Mouse (Mus musculus): ENCODE measurements around the gene St8sia4. TPM values are rescaled to one million over a fixed set of nuclear protein-coding genes. Genes with fewer than 3 reads are reported as not detected.
"Not testable (repeated sequence)": the region's sequence is repeated elsewhere in the genome, so short reads cannot be mapped to it uniquely, and the experiment has no call there.

Gene St8sia4
- polyA plus RNA-seq, 1 experiment from 2014 or later = 6.2 TPM

- 83% methylated on average over 1 of the region's 1 CpGs for WGBS
- Histone ChIP-seq H3K4me3 (no peak overlapping the region), H3K4me1 (no peaks in the 10 kb centered on the region), H3K27ac (no peak overlapping the region), H3K27me3 (ENCODE audit: poor library complexity, severe bottlenecking) (no peaks in the 10 kb centered on the region), H3K36me3 (replicated peaks) (no peaks in the 10 kb centered on the region), H3K9me3 (no peaks in the 10 kb centered on the region)
- no peak for DNase-seq (ENCODE audit: extremely low spot score, low spot score)
Measured at GRCm38 (mm10) chr1:95583310-95583709, 84.1 kb downstream of the St8sia4 start.

- WGBS = 60% methylated on average over 1 of the region's 1 CpGs
- H3K4me1 ChIP-seq = no peaks in the 10 kb centered on the region
- DNase-seq (ENCODE audit: extremely low spot score, low spot score) = peak; percentile 17
- H3K27ac ChIP-seq = no peak overlapping the region
- H3K27me3 ChIP-seq (ENCODE audit: poor library complexity, severe bottlenecking) = no peaks in the 10 kb centered on the region
- H3K36me3 ChIP-seq (replicated peaks) = no peaks in the 10 kb centered on the region
- no peaks in the 10 kb centered on the region for H3K9me3 ChIP-seq
- H3K4me3 ChIP-seq = no peak overlapping the region
Measured at GRCm38 (mm10) chr1:95582264-95582663, 85.1 kb downstream of the St8sia4 start.

GRCm38 (mm10) chr1:95572619-95573540 is 94.5 kb downstream of the St8sia4 start:
- H3K4me3 ChIP-seq = no peak overlapping the region
- no peaks in the 10 kb centered on the region for H3K27me3 ChIP-seq (ENCODE audit: poor library complexity, severe bottlenecking)
- no peaks in the 10 kb centered on the region for H3K4me1 ChIP-seq
- no peaks in the 10 kb centered on the region for H3K36me3 ChIP-seq (replicated peaks)
- no peak for DNase-seq (ENCODE audit: extremely low spot score, low spot score)
- WGBS = 92% methylated on average over 9 of the region's 9 CpGs
- H3K27ac ChIP-seq = no peak overlapping the region
- no peaks in the 10 kb centered on the region for H3K9me3 ChIP-seq

GRCm38 (mm10) chr1:95571106-95571505 is 96.3 kb downstream of the St8sia4 start:
- no peak overlapping the region for H3K4me3 ChIP-seq
- DNase-seq (ENCODE audit: extremely low spot score, low spot score) = no peak
- H3K4me1 ChIP-seq = no peaks in the 10 kb centered on the region
- H3K27me3 ChIP-seq (ENCODE audit: poor library complexity, severe bottlenecking) = no peaks in the 10 kb centered on the region
- no peak overlapping the region for H3K27ac ChIP-seq
- H3K36me3 ChIP-seq (replicated peaks) = no peaks in the 10 kb centered on the region
- 87% methylated on average over 1 of the region's 1 CpGs for WGBS
- H3K9me3 ChIP-seq = no peaks in the 10 kb centered on the region

- H3K27me3 ChIP-seq (ENCODE audit: poor library complexity, severe bottlenecking); H3K9me3 ChIP-seq; DNase-seq (ENCODE audit: extremely low spot score, low spot score); H3K27ac ChIP-seq; H3K4me3 ChIP-seq; H3K36me3 ChIP-seq (replicated peaks); H3K4me1 ChIP-seq: not testable (repeated sequence)
Measured at GRCm38 (mm10) chr1:95554556-95554955, 112.8 kb downstream of the St8sia4 start.

- Histone ChIP-seq H3K4me3 (no peak overlapping the region), H3K4me1 (no peaks in the 10 kb centered on the region), H3K27me3 (ENCODE audit: poor library complexity, severe bottlenecking) (no peaks in the 10 kb centered on the region), H3K36me3 (replicated peaks) (no peaks in the 10 kb centered on the region), H3K9me3 (no peaks in the 10 kb centered on the region), H3K27ac (no peak overlapping the region)
- no peak for DNase-seq (ENCODE audit: extremely low spot score, low spot score)
- WGBS = 60% methylated on average over 3 of the region's 3 CpGs
Measured at GRCm38 (mm10) chr1:95541460-95541859, 125.9 kb downstream of the St8sia4 start.
